Mouse (Mus musculus) limb, embryonic 10.5 days (tissue): ENCODE data around the gene Ermap. TPM values are rescaled to one million over a fixed set of nuclear protein-coding genes. Genes with fewer than 3 reads are reported as not detected.

Experiments
- DNase-seq: peaks from one replicate; pipeline ENCODE4 v3.0.0-alpha.2; 2017; ENCODE audit warnings: low spot score
- H3K27ac ChIP-seq: fragments of 300-500 bp; sonication (generic); 2 replicates; pipeline ENCODE4 v1.5.1; 2016; ENCODE audit warnings: mild to moderate bottlenecking
- H3K27me3 ChIP-seq: fragments of 300-500 bp; sonication (generic); 2 replicates; pipeline ENCODE4 v1.6.1; 2016; ENCODE audit warnings: low read depth, mild to moderate bottlenecking; ENCODE audit not compliant: poor library complexity, severe bottlenecking
- H3K36me3 ChIP-seq: fragments of 300-500 bp; sonication (generic); 2 replicates; pipeline ENCODE4 v1.6.1; 2016; ENCODE audit warnings: mild to moderate bottlenecking, moderate library complexity
- H3K4me1 ChIP-seq: fragments of 300-500 bp; sonication (generic); 2 replicates; pipeline ENCODE4 v1.6.1; 2016
- H3K4me3 ChIP-seq: fragments of 300-500 bp; sonication (generic); 2 replicates; pipeline ENCODE4 v1.5.1; 2016; ENCODE audit warnings: mild to moderate bottlenecking, moderate library complexity
- H3K9me3 ChIP-seq: fragments of 300-500 bp; sonication (generic); replicated peaks from 2 replicates; pipeline ENCODE4 v1.6.1; 2016; ENCODE audit warnings: mild to moderate bottlenecking
- WGBS: fragments of 180-500 bp; shearing (Covaris S2); methylation state at CpG from one replicate; pipeline ENCODE4 v1.1.7; 2016; 5-methylcytosine and 5-hydroxymethylcytosine counted together
- polyA plus RNA-seq: library from polyadenylated mRNA; unstranded; fragments of >200 nt; fragmentation: Nextera tagmentation; extraction: Ambion mirVana; gene quantifications from 2 replicates; pipeline ENCODE4 v1.2.1, GENCODE M21; 2016

Ermap gene
- polyA plus RNA-seq, 1 experiment from 2014 or later = 6.8 TPM

DNA sequence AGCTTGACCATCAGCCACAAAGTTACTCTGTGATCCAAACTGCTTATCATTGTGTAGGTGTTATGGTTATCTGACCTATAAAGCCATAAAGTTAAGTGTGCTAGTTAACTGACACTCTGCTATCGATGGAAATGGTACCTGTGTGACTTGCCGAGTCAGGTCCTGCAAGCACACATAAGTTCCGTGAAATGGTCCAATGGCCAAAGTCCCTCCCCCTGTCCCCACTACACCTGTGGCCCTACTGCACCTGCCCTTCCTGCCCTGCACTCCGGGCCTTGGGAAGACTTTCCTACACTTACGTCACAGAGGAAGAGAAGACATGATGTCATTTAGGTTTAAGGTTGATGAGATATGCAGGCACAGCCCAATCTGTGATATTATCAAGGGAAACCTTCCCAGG, 42.5 kb downstream of the Ermap start:
- Histone ChIP-seq H3K27ac (no peak overlapping the region), H3K9me3 (no peaks in the 10 kb centered on the region), H3K4me1 (peaks cover 2% of the 10 kb centered on the region), H3K27me3 (no peaks in the 10 kb centered on the region), H3K4me3 (no peak overlapping the region), H3K36me3 (no peaks in the 10 kb centered on the region)
- DNase-seq = no peak
- WGBS = 84% methylated on average over 5 of the region's 5 CpGs

- H3K27me3 ChIP-seq = no peaks in the 10 kb centered on the region
- peaks cover 3% of the 10 kb centered on the region for H3K4me1 ChIP-seq
- DNase-seq = no peak
- H3K27ac ChIP-seq = no peak overlapping the region
- 90% methylated on average over 7 of the region's 7 CpGs for WGBS
- H3K36me3 ChIP-seq = no peaks in the 10 kb centered on the region
- no peak overlapping the region for H3K4me3 ChIP-seq
- no peaks in the 10 kb centered on the region for H3K9me3 ChIP-seq
Measured at GRCm38 (mm10) chr4:119146816-119147215, 43.0 kb downstream of the Ermap start.

DNA sequence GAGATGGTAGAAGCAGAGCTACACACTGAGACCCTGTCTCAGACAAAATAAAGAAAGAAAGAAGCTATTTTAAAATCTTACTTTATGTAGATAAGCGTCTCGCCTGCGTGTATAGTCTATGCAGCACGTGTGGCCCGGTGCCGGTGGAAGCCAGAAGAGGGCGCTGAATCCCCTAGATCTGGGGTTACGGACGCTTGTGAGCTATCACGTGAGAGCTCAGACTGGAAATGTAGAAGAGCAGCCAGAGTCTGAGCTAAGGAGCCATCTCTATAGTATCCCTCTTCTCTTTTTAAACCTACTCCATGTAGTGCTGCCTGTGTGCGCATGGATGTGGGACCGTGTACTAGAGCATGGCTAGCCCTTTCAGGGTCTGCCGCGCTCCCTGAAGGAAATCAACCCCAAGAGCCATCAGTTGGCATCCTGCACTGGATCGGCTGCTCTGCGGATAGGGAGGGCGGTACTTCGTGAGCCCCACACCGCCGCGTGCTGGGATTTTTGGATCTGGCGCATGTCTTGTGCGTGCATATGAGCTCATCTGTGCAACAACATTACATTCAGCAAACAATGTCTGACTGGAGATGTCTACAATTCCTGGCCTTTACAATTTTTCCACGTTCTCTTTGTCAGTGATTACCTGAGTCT, 47.5 kb downstream of the Ermap start:
- peak; percentile 77 for DNase-seq
- H3K27ac ChIP-seq = peak overlapping the region; percentile 66
- H3K4me3 ChIP-seq = peak overlapping the region; percentile 41

GRCm38 (mm10) chr4:119141191-119141590, 48.6 kb downstream of the Ermap start:
- peaks cover 14% of the 10 kb centered on the region for H3K4me1 ChIP-seq
- DNase-seq = no peak
- no peak overlapping the region for H3K4me3 ChIP-seq
- H3K27ac ChIP-seq = no peak overlapping the region
- WGBS = 75% methylated on average over 10 of the region's 10 CpGs
- peaks cover 22% of the 10 kb centered on the region for H3K36me3 ChIP-seq
- no peaks in the 10 kb centered on the region for H3K9me3 ChIP-seq
- H3K27me3 ChIP-seq = no peaks in the 10 kb centered on the region

More for the DNA sequence above, 47.5 kb downstream of the Ermap start:
- Histone ChIP-seq H3K27me3 (no peaks in the 10 kb centered on the region), H3K36me3 (peaks cover 10% of the 10 kb centered on the region), H3K4me1 (peaks cover 14% of the 10 kb centered on the region), H3K9me3 (no peaks in the 10 kb centered on the region)
- 28% methylated on average over 24 of the region's 24 CpGs for WGBS

- Histone ChIP-seq H3K27ac (no peak overlapping the region), H3K36me3 (peaks cover 32% of the 10 kb centered on the region), H3K4me1 (peaks cover 14% of the 10 kb centered on the region), H3K9me3 (no peaks in the 10 kb centered on the region), H3K4me3 (no peak overlapping the region), H3K27me3 (no peaks in the 10 kb centered on the region)
- DNase-seq = peak; percentile 49
- WGBS = 47% methylated on average over 3 of the region's 3 CpGs
Measured at GRCm38 (mm10) chr4:119140126-119140525, 49.7 kb downstream of the Ermap start.

- no peak for DNase-seq
- no peak overlapping the region for H3K27ac ChIP-seq
- no peaks in the 10 kb centered on the region for H3K27me3 ChIP-seq
- peaks cover 46% of the 10 kb centered on the region for H3K36me3 ChIP-seq
- 70% methylated on average over 8 of the region's 8 CpGs for WGBS
- H3K9me3 ChIP-seq = no peaks in the 10 kb centered on the region
- no peak overlapping the region for H3K4me3 ChIP-seq
- peaks cover 14% of the 10 kb centered on the region for H3K4me1 ChIP-seq
Measured at GRCm38 (mm10) chr4:119138776-119139175, 51.0 kb downstream of the Ermap start.

DNA sequence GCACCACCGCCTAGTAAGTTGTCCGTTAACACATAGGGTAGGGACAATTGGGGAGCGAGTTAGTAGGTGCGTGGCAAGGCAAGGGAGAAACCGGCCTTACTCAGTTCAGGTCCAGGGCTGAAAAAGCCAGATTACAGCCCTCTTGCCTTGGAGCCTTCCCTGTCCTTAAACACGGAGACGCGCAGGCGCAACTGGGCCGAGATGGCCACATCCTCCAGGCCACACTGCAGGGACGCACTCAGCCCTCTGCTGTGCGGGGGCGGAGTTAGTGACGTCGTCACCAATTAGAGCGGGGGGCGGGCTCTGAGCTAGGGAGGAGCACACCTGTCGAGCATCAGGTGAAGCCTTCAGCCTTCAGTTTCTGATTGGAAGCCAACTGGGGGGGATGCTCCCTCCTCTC, 51.6 kb downstream of the Ermap start:
- H3K27ac ChIP-seq = peak overlapping the region; percentile 70
- no peaks in the 10 kb centered on the region for H3K27me3 ChIP-seq
- 11% methylated on average over 18 of the region's 18 CpGs for WGBS
- H3K4me3 ChIP-seq = peak overlapping the region; percentile 27
- DNase-seq = peak; percentile 74
- no peaks in the 10 kb centered on the region for H3K9me3 ChIP-seq
- H3K4me1 ChIP-seq = peaks cover 14% of the 10 kb centered on the region
- H3K36me3 ChIP-seq = peaks cover 52% of the 10 kb centered on the region

- no peak for DNase-seq
- Histone ChIP-seq H3K27me3 (no peaks in the 10 kb centered on the region), H3K4me3 (no peak overlapping the region), H3K36me3 (peaks cover 60% of the 10 kb centered on the region), H3K27ac (no peak overlapping the region), H3K4me1 (peaks cover 12% of the 10 kb centered on the region), H3K9me3 (no peaks in the 10 kb centered on the region)
- 81% methylated on average over 8 of the region's 8 CpGs for WGBS
Measured at GRCm38 (mm10) chr4:119137313-119137712, 52.5 kb downstream of the Ermap start.

- Histone ChIP-seq H3K27ac (no peak overlapping the region), H3K36me3 (peaks cover 95% of the 10 kb centered on the region), H3K27me3 (no peaks in the 10 kb centered on the region), H3K4me3 (no peak overlapping the region), H3K9me3 (no peaks in the 10 kb centered on the region), H3K4me1 (peaks cover 11% of the 10 kb centered on the region)
- 88% methylated on average over 13 of the region's 13 CpGs for WGBS
- DNase-seq = no peak
Measured at GRCm38 (mm10) chr4:119133860-119134259, 56.0 kb downstream of the Ermap start.

DNA sequence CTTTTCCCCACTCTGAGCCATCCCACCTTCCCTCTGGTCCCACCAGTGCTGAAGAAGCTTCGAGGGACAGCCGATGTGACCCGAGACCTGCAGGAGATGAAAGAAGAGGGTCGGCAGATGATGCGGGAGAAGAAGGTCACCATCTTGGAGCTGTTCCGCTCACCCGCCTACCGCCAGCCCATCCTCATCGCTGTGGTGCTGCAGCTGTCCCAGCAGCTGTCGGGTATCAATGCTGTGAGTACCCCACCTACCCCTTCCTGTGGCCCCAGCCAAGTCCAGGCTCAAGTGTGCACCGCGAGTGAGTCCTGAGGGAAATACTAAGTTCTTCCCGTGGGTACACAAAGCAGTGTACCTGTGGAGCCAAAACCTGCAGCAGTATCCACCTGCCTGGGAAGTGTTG, 56.5 kb downstream of the Ermap start:
- no peaks in the 10 kb centered on the region for H3K9me3 ChIP-seq
- 93% methylated on average over 13 of the region's 13 CpGs for WGBS
- no peak overlapping the region for H3K27ac ChIP-seq
- H3K36me3 ChIP-seq = peaks cover 99% of the 10 kb centered on the region
- no peak overlapping the region for H3K4me3 ChIP-seq
- DNase-seq = no peak
- no peaks in the 10 kb centered on the region for H3K27me3 ChIP-seq
- H3K4me1 ChIP-seq = peaks cover 8% of the 10 kb centered on the region

DNA sequence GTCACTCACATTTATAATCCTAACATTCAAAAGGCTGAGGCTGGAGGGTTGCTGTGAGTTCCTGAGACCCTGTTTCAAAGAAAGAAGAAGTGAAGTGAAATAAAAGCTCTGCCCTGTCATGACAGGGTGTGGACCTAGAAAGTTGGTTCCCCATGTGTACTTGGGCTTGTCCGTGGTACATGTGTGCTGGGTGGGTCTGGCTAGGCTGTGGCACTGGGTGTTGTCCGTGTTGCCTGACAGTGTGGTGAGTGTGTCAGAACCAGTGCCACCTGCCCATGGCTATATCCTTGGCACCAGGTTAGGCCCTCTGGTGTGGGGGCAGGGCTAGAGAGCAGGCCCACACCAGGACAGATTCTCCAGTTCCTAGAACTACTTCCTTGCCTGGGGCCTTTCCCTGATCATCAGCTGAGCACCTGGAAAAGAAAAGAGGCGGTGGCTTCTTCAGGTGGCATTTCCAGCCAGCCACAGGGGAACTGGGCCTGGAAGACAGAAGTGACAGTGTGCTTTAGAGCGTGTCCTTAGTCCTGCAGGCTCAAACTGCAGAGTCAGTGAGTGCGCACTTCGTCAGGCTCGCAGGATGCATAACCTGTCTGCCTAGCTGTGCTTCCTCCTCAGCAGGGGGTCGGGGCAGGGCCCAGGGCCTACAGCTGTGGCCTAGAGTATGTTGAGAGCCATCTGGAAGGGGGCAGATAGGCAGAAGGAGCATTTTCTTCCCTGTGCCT, 58.5 kb downstream of the Ermap start:
- Histone ChIP-seq H3K4me3 (no peak overlapping the region), H3K36me3 (peaks cover 100% of the 10 kb centered on the region), H3K27me3 (no peaks in the 10 kb centered on the region), H3K9me3 (no peaks in the 10 kb centered on the region), H3K27ac (no peak overlapping the region), H3K4me1 (no peaks in the 10 kb centered on the region)
- no peak for DNase-seq
- 90% methylated on average over 8 of the region's 8 CpGs for WGBS

GRCm38 (mm10) chr4:119129096-119129495, 60.7 kb downstream of the Ermap start:
- Histone ChIP-seq H3K27me3 (no peaks in the 10 kb centered on the region), H3K4me3 (no peak overlapping the region), H3K4me1 (peaks cover 6% of the 10 kb centered on the region; the same call in 1 of the 2 replicates), H3K9me3 (no peaks in the 10 kb centered on the region), H3K27ac (no peak overlapping the region), H3K36me3 (peaks cover 100% of the 10 kb centered on the region)
- WGBS = 90% methylated on average over 1 of the region's 1 CpGs
- DNase-seq = no peak

GRCm38 (mm10) chr4:119128547-119128946, 61.3 kb downstream of the Ermap start:
- Histone ChIP-seq H3K4me3 (no peak overlapping the region), H3K36me3 (peaks cover 100% of the 10 kb centered on the region), H3K4me1 (peaks cover 6% of the 10 kb centered on the region; the same call in 1 of the 2 replicates), H3K27ac (no peak overlapping the region), H3K9me3 (no peaks in the 10 kb centered on the region), H3K27me3 (no peaks in the 10 kb centered on the region)
- no peak for DNase-seq
- WGBS = 88% methylated on average over 7 of the region's 7 CpGs
